Mouse (Mus musculus) layer of hippocampus, adult 9-10 months (tissue): ENCODE data around the gene Ppp1r14d.

Source experiments
- DNase-seq: peaks from one replicate; pipeline ENCODE4 v3.0.0; 2022; ENCODE audit warnings: low spot score

Gene Ppp1r14d

GRCm38 (mm10) chr2:119229775-119230704 lies at the start of gene Ppp1r14d:
TSS of gene Ppp1r14d (minus strand) at chr2:119229906.
- DNase-seq, result no peak

GRCm38 (mm10) chr2:119277810-119278209 lies 48.1 kb upstream of the Ppp1r14d start:
- no peak for DNase-seq

GRCm38 (mm10) chr2:119276926-119277325 lies 47.2 kb upstream of the Ppp1r14d start:
- no peak for DNase-seq

DNA sequence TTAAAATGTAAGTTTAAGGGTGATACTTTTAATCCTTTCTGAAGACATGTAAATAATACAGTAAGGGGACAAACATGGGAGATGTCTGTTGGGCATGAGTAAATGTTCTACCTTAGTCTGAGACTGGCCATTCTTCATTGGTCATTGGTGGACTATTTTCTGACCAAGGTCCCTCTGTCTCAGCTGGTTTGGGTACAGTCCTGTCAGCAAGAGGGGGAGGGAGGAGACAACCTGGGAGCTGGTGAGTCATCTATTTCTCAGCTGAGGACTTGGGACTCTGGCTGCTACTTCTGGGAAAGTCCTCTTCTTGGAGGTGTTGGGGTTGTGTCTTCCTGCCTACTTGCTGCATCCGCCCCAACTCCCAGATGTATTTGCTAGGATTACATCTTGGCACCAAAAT lies 44.4 kb upstream of the Ppp1r14d start:
- DNase-seq, result no peak

DNA sequence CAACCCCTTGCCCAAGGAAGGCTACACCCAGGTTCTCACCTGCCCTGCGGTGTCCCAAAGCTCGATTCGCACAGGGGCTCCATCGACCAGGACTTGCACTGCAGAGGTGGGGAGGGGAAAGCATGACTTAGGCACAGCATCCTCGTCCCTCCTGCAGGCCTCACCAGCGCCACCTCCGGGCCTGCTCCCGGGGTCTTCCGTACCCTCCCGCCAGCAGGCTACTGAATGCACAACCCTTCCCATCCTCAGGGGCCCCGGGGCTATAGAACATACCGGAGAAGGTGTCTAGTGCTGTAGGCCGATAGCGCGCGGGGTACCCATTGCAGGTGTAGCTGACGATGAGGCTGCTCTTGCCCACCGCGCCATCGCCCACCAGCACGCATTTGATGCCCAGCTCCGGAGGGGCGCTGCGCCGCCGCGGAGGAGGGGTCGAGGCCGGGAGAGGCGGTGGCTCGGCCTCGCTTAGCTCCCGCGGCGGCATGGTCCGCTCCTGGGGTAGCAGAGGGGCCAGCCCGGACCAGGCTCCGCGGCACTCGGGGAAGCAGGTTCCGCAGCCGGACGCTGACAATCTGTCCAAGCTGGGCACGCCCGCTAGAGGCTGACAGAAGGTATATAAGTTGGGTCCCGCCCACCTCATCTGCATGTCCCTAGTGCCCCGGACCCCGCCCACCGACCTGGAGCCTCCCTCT lies 41.1 kb upstream of the Ppp1r14d start, which contains the start of gene Rhov:
Gene Rhov, minus strand, starts transcription at position 630 of the 689 bp plus-strand sequence.
- no peak for DNase-seq

DNA sequence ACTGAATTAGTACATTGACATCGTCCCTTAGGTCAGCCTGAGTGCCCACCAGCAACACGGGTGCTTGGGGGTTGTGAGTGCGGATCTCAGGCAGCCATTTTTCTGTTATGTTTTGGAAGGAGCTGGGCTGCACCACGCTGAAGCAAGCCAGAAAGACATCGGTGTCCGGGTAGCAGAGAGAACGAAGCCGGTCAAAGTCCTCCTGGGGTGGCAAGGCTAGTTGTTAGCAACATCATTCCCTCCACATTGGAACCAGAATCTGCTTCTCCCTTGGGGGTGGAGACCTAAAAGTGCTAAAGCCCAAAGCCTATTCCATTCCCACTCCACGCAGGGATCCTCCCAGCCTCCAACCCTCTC lies 40.6 kb upstream of the Ppp1r14d start:
- no peak for DNase-seq

GRCm38 (mm10) chr2:119263813-119264212 lies 34.1 kb upstream of the Ppp1r14d start:
- DNase-seq, result no peak

GRCm38 (mm10) chr2:119262978-119263377 lies 33.3 kb upstream of the Ppp1r14d start:
- no peak for DNase-seq

DNA sequence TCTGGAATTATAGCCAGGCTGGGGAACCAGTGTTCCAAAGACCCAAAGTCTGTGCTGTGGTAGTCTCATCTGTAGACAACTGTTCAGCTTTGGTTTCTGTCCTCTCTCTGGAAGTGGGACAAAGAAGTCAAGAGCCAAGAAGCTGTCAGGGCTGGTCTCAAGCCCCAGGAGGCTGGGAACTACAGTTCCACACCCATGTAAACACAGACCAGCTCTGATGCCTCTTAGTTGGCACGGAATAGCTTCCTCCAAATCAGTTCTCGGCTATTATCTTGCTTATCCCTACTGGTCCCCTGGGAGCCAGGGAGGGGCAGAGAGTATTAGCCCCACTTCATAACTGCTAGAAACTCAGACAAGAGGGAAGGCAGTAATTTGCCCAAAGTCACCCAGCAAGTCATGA lies 31.6 kb upstream of the Ppp1r14d start:
- DNase-seq, result no peak

DNA sequence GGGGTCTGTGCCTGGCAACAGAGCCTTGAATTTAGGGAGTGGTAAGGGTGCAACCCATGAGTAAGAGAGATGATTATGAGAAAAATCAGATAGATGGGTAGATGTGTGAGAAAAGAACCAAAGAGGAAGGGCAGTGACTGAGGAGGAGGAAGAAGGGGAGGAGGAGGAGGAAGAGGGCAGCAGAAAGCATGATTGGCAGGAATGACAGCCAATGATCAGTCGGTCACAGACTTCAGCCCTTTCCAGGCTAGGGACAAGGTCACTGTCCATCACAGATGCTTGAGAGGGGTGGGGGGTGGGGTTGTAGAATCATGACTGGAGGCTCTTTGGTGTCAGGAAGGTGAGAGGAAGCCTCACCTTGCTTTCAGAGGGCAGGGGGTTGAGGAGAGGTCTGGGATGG lies 30.8 kb upstream of the Ppp1r14d start:
- DNase-seq, result no peak

GRCm38 (mm10) chr2:119254976-119255375 lies 25.3 kb upstream of the Ppp1r14d start:
- DNase-seq, result no peak

- DNase-seq, result no peak
These were observed 21.2 kb upstream of the Ppp1r14d start for GRCm38 (mm10) chr2:119250826-119251478.

- no peak for DNase-seq
These were observed 20.7 kb upstream of the Ppp1r14d start for GRCm38 (mm10) chr2:119250377-119250776.

DNA sequence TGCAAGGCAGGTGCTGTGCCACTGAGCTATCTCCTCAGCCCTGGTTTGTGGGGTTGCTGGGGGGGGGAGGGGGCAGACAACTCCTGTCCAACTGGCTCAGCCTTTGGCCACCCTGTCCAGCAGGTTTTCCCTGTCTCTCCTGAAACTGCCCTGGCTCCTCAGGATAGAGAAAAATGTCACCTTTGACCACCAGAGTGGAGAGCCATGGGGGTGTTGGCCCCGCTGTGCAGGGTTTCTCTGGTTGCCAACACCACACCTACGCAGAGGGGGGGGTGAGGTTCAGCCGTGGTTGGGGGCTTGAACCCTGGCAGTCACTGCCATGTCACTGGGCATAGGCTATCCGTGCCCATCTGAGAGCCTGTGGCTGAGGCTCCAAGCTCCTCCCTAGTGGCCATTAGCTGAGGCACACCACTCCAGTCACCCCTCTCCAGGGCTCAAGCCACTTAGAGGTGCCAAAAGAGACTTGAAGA lies 19.9 kb upstream of the Ppp1r14d start:
- no peak for DNase-seq

GRCm38 (mm10) chr2:119247904-119248303 lies 18.2 kb upstream of the Ppp1r14d start:
- no peak for DNase-seq

- no peak for DNase-seq
These were observed 15.5 kb upstream of the Ppp1r14d start for GRCm38 (mm10) chr2:119245246-119245645.

GRCm38 (mm10) chr2:119242548-119242947 lies 12.8 kb upstream of the Ppp1r14d start:
- DNase-seq, result no peak

- no peak for DNase-seq
These were observed 11.1 kb upstream of the Ppp1r14d start for GRCm38 (mm10) chr2:119240819-119241186.

DNA sequence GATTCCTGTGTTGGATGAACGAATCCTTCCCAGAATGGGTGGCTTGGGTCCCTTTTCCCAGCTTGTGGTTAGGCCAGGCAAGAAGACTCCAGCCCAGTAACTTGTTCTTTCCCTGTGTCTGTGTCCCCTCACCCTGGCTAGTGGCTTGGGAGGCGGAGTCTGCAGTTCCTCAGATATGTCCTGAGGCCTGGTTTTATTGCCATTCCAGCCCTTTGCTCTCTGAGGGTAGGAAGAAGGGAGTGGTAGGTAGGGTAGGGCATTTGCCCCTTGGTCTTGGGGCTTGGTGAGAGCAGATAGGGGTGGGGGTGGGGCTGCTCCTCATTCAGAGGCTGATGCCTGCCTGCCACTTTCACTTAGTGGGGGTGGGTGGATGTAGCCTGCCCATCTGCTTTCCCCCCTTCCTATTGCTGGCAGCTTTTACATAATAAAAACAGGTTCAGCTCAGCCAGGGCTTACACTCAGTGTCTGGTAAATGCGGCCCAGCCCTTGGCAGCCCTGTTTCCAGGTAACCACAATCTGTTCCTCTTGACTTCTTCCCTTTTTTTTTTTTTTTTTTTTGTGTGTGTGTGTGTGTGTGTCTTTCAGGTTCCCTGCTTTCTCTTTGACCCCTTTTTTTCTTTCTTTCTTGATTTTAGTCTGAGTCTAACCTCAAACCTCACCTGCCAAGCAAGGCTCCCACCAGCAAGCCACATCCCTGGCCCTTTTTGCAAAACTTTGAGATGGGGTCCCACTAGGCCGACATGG lies 10.5 kb upstream of the Ppp1r14d start:
- no peak for DNase-seq

DNA sequence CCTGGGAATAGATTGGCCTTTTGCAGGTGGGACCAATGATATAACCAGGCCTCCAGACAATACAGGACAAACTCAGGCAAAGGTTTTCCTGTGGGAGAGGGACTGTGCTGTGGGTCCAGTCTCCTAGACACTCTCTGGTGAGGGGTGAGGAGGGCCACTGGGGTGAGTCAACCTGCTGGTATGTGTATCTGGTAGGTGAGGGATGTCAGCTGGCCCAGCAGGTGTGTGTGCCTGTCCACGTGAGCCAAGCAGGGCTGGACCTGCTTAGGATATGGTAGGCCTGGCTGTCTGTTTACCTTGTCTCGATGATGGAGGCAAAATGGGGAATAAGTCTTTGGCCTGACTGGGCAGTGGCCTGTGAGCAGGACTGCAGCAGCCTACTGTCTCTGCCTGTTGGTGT lies 9.0 kb upstream of the Ppp1r14d start:
- no peak for DNase-seq

GRCm38 (mm10) chr2:119237871-119238220 lies 8.1 kb upstream of the Ppp1r14d start:
- DNase-seq, result no peak
